Mouse (Mus musculus) brain, embryonic 14.5 days (tissue): ENCODE measurements around the gene Esr1.
A peak's percentile ranks its signal among the peaks of the same experiment; 100 is the strongest.

ENCODE experiments used
- CTCF ChIP-seq: fragments of 200-500 bp; IDR thresholded peaks from 2 replicates; pipeline ENCODE4 v1.5.1; 2012; ENCODE audit warnings: inconsistent platforms, mild to moderate bottlenecking, moderate library complexity, borderline replicate concordance; ENCODE audit not compliant: insufficient read depth, insufficient read length; ENCODE audit errors: extremely low read depth
- POLR2A ChIP-seq: fragments of 200-500 bp; IDR thresholded peaks from 2 replicates; pipeline ENCODE4 v1.6.1; 2012; ENCODE audit warnings: mild to moderate bottlenecking, inconsistent platforms, borderline replicate concordance; ENCODE audit not compliant: poor library complexity, insufficient read depth, insufficient read length, severe bottlenecking; ENCODE audit errors: extremely low read depth

- TF ChIP-seq CTCF (0 out of 2 replicates have a peak, but pooled peaks have one; percentile 17), POLR2A (no peak)
Observed at GRCm38 (mm10) chr10:4626432-4626831, 15.0 kb downstream of the Esr1 start.
